Comparison of ENCODE assay signal across 11 mouse cellular contexts in genomic region chrX:95687119-95687518, GRCm38 (mm10). TPM values are rescaled to one million over a fixed set of nuclear protein-coding genes. Genes with fewer than 3 reads are reported as not detected.
DNase-seq lines count a peak whose midpoint lies in the region; ATAC-seq lines count a peak whose summit lies in the region.
"Had no signal": no experiment of that assay in that cellular context is flagged by ENCODE, and none has a peak within 500 bp of the region (broad histone marks: within the 10 kb centered on the region; RNA-seq: fewer than 3 reads in every experiment).

No protein-coding gene starts in this region.

- no peak overlapping the region for H3K4me2 ChIP-seq in hindbrain, embryonic 11.5 days (replicated peaks; ENCODE audit: low read depth, low read length)
- H3K4me2 ChIP-seq: embryonic facial prominence, embryonic 13.5 days; heart, embryonic 13.5 days; midbrain, embryonic 12.5 days had no signal

- no peak overlapping the region for H3K27ac ChIP-seq in hindbrain, embryonic 11.5 days (ENCODE audit: low read depth, low read length)
- no peak overlapping the region for H3K27ac ChIP-seq in hindbrain, embryonic 10.5 days
- H3K27ac ChIP-seq: embryonic facial prominence, embryonic 13.5 days; heart, embryonic 13.5 days; midbrain, embryonic 12.5 days had no signal

- peak; percentile 0 for DNase-seq in hindbrain, embryonic 11.5 days (ENCODE audit: low spot score)
- DNase-seq in hindbrain, embryonic 10.5 days (ENCODE audit: low spot score): no peak
- DNase-seq in lung, postnatal 10 days: peak; percentile 9
- no peak for DNase-seq in lung, adult 18-20 months
- DNase-seq in T-cell, adult 2 months (ENCODE audit: low spot score): peak; percentile 5
- DNase-seq in splenic B cell, adult 2 months (ENCODE audit: low read depth, low spot score): peak; percentile 38
- DNase-seq in spleen, postnatal 14 days (ENCODE audit: low spot score in 2 of 2): no peak
- DNase-seq in natural killer cell, adult 2 months (ENCODE audit: low spot score in 2 of 2): no peak

- H3K36me3 ChIP-seq in hindbrain, embryonic 11.5 days (ENCODE audit: control insufficient read depth, insufficient read depth, low read length): no peaks in the 10 kb centered on the region
- no peaks in the 10 kb centered on the region for H3K36me3 ChIP-seq in hindbrain, embryonic 10.5 days
- no peaks in the 10 kb centered on the region for H3K36me3 ChIP-seq in splenic B cell, adult 2 months (ENCODE audit: control insufficient read depth, insufficient read depth, low read length, poor library complexity, severe bottlenecking)
- H3K36me3 ChIP-seq: embryonic facial prominence, embryonic 13.5 days; heart, embryonic 13.5 days; midbrain, embryonic 12.5 days had no signal

- no peak overlapping the region for H3K4me3 ChIP-seq in hindbrain, embryonic 11.5 days (ENCODE audit: low read depth, low read length)
- H3K4me3 ChIP-seq in hindbrain, embryonic 10.5 days: no peak overlapping the region
- H3K4me3 ChIP-seq: embryonic facial prominence, embryonic 13.5 days; heart, embryonic 13.5 days; midbrain, embryonic 12.5 days had no signal

- H3K9ac ChIP-seq in hindbrain, embryonic 11.5 days (ENCODE audit: low read depth, low read length): no peak overlapping the region
- H3K9ac ChIP-seq: embryonic facial prominence, embryonic 13.5 days; heart, embryonic 13.5 days; midbrain, embryonic 12.5 days had no signal

- H3K9me3 ChIP-seq in hindbrain, embryonic 11.5 days (ENCODE audit: control insufficient read depth, low read length): no peaks in the 10 kb centered on the region
- no peaks in the 10 kb centered on the region for H3K9me3 ChIP-seq in hindbrain, embryonic 10.5 days
- H3K9me3 ChIP-seq: embryonic facial prominence, embryonic 13.5 days; heart, embryonic 13.5 days; midbrain, embryonic 12.5 days had no signal

- 67% methylated on average over 1 of the region's 1 CpGs for WGBS in hindbrain, embryonic 11.5 days
- 67% methylated on average over 1 of the region's 1 CpGs for WGBS in hindbrain, embryonic 10.5 days

- no peak for ATAC-seq in hindbrain, embryonic 11.5 days (ENCODE audit: low FRiP score)

- H3K4me1 ChIP-seq in hindbrain, embryonic 11.5 days (replicated peaks; ENCODE audit: control insufficient read depth, insufficient read depth, low read length): no peaks in the 10 kb centered on the region
- H3K4me1 ChIP-seq in hindbrain, embryonic 10.5 days (replicated peaks): no peaks in the 10 kb centered on the region
- H3K4me1 ChIP-seq: embryonic facial prominence, embryonic 13.5 days; heart, embryonic 13.5 days; midbrain, embryonic 12.5 days had no signal

- no peaks in the 10 kb centered on the region for H3K27me3 ChIP-seq in hindbrain, embryonic 11.5 days (ENCODE audit: control insufficient read depth, insufficient read depth, low read length)
- H3K27me3 ChIP-seq in hindbrain, embryonic 10.5 days (ENCODE audit: insufficient read depth, poor library complexity, severe bottlenecking): no peaks in the 10 kb centered on the region
- H3K27me3 ChIP-seq in splenic B cell, adult 2 months (ENCODE audit: control insufficient read depth, insufficient read depth, low read length, poor library complexity, severe bottlenecking): no peaks in the 10 kb centered on the region
- H3K27me3 ChIP-seq: embryonic facial prominence, embryonic 13.5 days; heart, embryonic 13.5 days; midbrain, embryonic 12.5 days had no signal

RNA-seq across cellular contexts. Expression of gene Zc3h12b, which starts 24.4 kb away (rescaled TPM):
- 2.3 and 5.7 TPM in 2 replicates for polyA plus RNA-seq in hindbrain, embryonic 11.5 days (2014; fragmentation: Nextera tagmentation; extraction: Ambion mirVana)
- 2.6 and 3.1 TPM in 2 replicates for polyA plus RNA-seq in hindbrain, embryonic 10.5 days (2016; fragmentation: Nextera tagmentation; extraction: Ambion mirVana)

RNA-seq across cellular contexts. Expression of gene Zc4h2, which starts 28.8 kb away (rescaled TPM):
- polyA plus RNA-seq in hindbrain, embryonic 11.5 days (2014; fragmentation: Nextera tagmentation; extraction: Ambion mirVana): 52.3 and 53.4 TPM in 2 replicates
- 32.3 and 34.5 TPM in 2 replicates for polyA plus RNA-seq in hindbrain, embryonic 10.5 days (2016; fragmentation: Nextera tagmentation; extraction: Ambion mirVana)

Comparison
In these comparisons a context has a peak if more than half of its experiments do, and no peak if none do; other contexts are left out.
1. DNase-seq: peak in hindbrain, embryonic 11.5 days (single experiment), lung, postnatal 10 days (single experiment), T-cell, adult 2 months (single experiment) and splenic B cell, adult 2 months (single experiment); none in hindbrain, embryonic 10.5 days (single experiment), lung, adult 18-20 months (0 of 2), spleen, postnatal 14 days (0 of 2) and natural killer cell, adult 2 months (0 of 2).